Mouse (Mus musculus): ENCODE data around the gene Dbil5.

DNA sequence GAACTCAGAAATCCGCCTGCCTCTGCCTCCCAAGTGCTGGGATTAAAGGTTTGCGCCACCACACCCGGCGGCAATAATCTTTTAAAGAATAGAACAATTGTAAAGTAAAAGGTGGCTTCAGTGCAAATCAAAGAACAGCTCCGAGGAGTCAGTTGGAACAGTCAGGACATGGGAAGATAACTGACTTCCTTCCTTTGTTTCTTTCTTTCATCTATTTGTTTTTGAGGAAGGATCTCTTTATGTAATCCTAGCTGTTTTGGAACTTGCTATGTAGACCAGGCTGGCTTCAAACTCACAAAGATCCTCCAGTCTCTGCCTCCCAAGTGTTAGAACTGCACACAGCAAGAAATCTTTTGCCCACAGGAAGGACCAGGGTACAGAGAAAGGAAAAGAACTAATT lies 7.2 kb downstream of the Dbil5 start:
- TF ChIP-seq ZC3H11A (IDR thresholded peaks at IDR 0.05; ENCODE audit: borderline replicate concordance, low read depth, low read length) (no peak), ZNF384 (IDR thresholded peaks at IDR 0.05; ENCODE audit: low read depth, low read length) (no peak), HCFC1 (IDR thresholded peaks at IDR 0.05; ENCODE audit: borderline replicate concordance, insufficient read depth, low read length) (no peak)
